Mouse (Mus musculus) CH12.LX (cell line): ENCODE results near the gene Nfix. TPM values are rescaled to one million over a fixed set of nuclear protein-coding genes. Genes with fewer than 3 reads are reported as not detected.

Experiments
- DNase-seq: peaks from one replicate; pipeline ENCODE4 v3.0.0-alpha.2; 2013; ENCODE audit errors: extremely low read depth
- H3K27ac ChIP-seq: 2 replicates; pipeline ENCODE4 v1.5.1; 2012; ENCODE audit warnings: low read depth, mild to moderate bottlenecking, control low read depth, moderate library complexity; ENCODE audit not compliant: insufficient read depth
- H3K27me3 ChIP-seq: replicated peaks from 2 replicates; pipeline ENCODE3; 2012; ENCODE audit warnings: inconsistent platforms
- H3K36me3 ChIP-seq, 2 experiments: replicated peaks in 1 of 2; 2 replicates each; pipeline versions ENCODE3 to v1.6.1; 2012; ENCODE audit warnings: inconsistent platforms in 1 of 2, low read length in 1 of 2, mild to moderate bottlenecking in 1 of 2, mixed read lengths in 1 of 2, moderate library complexity in 1 of 2; ENCODE audit not compliant: control insufficient read depth in 1 of 2, insufficient read depth in 1 of 2
- H3K4me1 ChIP-seq, 2 experiments: 2 replicates each; pipeline ENCODE4 v1.6.1; 2012; ENCODE audit warnings: inconsistent platforms in 1 of 2, moderate library complexity in 1 of 2; ENCODE audit not compliant: insufficient read depth in 2 of 2, control insufficient read depth in 1 of 2
- H3K4me2 ChIP-seq: 2 replicates; pipeline ENCODE4 v1.6.1; 2012; ENCODE audit warnings: low read depth, mild to moderate bottlenecking, control low read depth; ENCODE audit not compliant: poor library complexity, insufficient read depth, severe bottlenecking
- H3K4me3 ChIP-seq, 3 experiments: fragments of 150-350 bp in 1 of 3; sonication (generic) in 1 of 3; replicated peaks in 1 of 3; 2 replicates each; pipeline versions ENCODE3 to v1.5.1; 2011 to 2012; ENCODE audit warnings: low read depth in 2 of 3, low read length in 2 of 3, mild to moderate bottlenecking in 2 of 3, moderate library complexity in 2 of 3, control low read depth in 1 of 3, improper control_type of control experiment in 1 of 3, inconsistent platforms in 1 of 3, mixed read lengths in 1 of 3; ENCODE audit not compliant: poor library complexity in 1 of 3
- H3K79me2 ChIP-seq: replicated peaks from 2 replicates; pipeline ENCODE4 v1.6.1; 2012; ENCODE audit warnings: mild to moderate bottlenecking, moderate library complexity; ENCODE audit not compliant: control insufficient read depth, poor library complexity, insufficient read depth, severe bottlenecking; ENCODE audit errors: extremely low read depth
- H3K9ac ChIP-seq: 2 replicates; pipeline ENCODE4 v1.6.1; 2012; ENCODE audit warnings: low read depth, mild to moderate bottlenecking, control low read depth, moderate library complexity; ENCODE audit not compliant: insufficient read depth
- H3K9me3 ChIP-seq: replicated peaks from 2 replicates; pipeline ENCODE3; 2012; ENCODE audit warnings: low read length, inconsistent platforms, mixed read lengths
- BHLHE40 ChIP-seq: IDR thresholded peaks from 2 replicates; pipeline ENCODE4 v1.6.1; 2011; ENCODE audit warnings: mild to moderate bottlenecking, low read depth, low read length, improper control_type of control experiment
- CHD1 ChIP-seq: IDR thresholded peaks from 2 replicates; pipeline ENCODE4 v1.6.1; 2012; ENCODE audit warnings: low read depth, low read length, improper control_type of control experiment, inconsistent platforms
- CHD2 ChIP-seq: IDR thresholded peaks from 2 replicates; pipeline ENCODE4 v1.6.1; 2011; ENCODE audit warnings: low read length, improper control_type of control experiment
- CTCF ChIP-seq, 2 experiments: IDR thresholded peaks in 1 of 2; conservative IDR thresholded peaks in 1 of 2; 2 replicates each; pipeline ENCODE4 v1.5.1; 2011 to 2012; ENCODE audit warnings: low read depth in 2 of 2, low read length in 2 of 2, improper control_type of control experiment in 1 of 2, inconsistent platforms in 1 of 2, mild to moderate bottlenecking in 1 of 2, moderate library complexity in 1 of 2
- E2F4 ChIP-seq: IDR thresholded peaks from 2 replicates; pipeline ENCODE4 v1.6.1; 2011; ENCODE audit warnings: low read depth, low read length, improper control_type of control experiment; ENCODE audit not compliant: insufficient replicate concordance
- ELF1 ChIP-seq: IDR thresholded peaks from 2 replicates; pipeline ENCODE4 v1.6.1; 2014; ENCODE audit warnings: low read depth, mild to moderate bottlenecking, inconsistent platforms, low read length, improper control_type of control experiment
- EP300 ChIP-seq: IDR thresholded peaks from 2 replicates; pipeline ENCODE4 v1.6.1; 2011; ENCODE audit warnings: low read length, improper control_type of control experiment
- ETS1 ChIP-seq: conservative IDR thresholded peaks from 2 replicates; pipeline ENCODE4 v1.6.1; 2012; ENCODE audit warnings: low read depth, mild to moderate bottlenecking, inconsistent platforms, low read length, improper control_type of control experiment, moderate library complexity
- GABPA ChIP-seq: IDR thresholded peaks from 2 replicates; pipeline ENCODE4 v1.6.1; 2012; ENCODE audit warnings: low read depth, low read length, improper control_type of control experiment, inconsistent platforms; ENCODE audit not compliant: insufficient replicate concordance
- HCFC1 ChIP-seq: IDR thresholded peaks from 2 replicates; pipeline ENCODE4 v1.6.1; 2012; ENCODE audit warnings: low read depth, mild to moderate bottlenecking, inconsistent platforms, low read length, improper control_type of control experiment
- IRF4 ChIP-seq: IDR thresholded peaks from 2 replicates; pipeline ENCODE4 v1.6.1; 2014; ENCODE audit warnings: low read depth, mild to moderate bottlenecking, inconsistent platforms, low read length, improper control_type of control experiment
- JUN ChIP-seq: IDR thresholded peaks from 2 replicates; pipeline ENCODE4 v1.6.1; 2011; ENCODE audit warnings: low read depth, mild to moderate bottlenecking, low read length, improper control_type of control experiment, moderate library complexity; ENCODE audit not compliant: insufficient read depth
- JUND ChIP-seq: conservative IDR thresholded peaks from 2 replicates; pipeline ENCODE4 v1.6.1; 2011; ENCODE audit warnings: low read depth, low read length, improper control_type of control experiment
- KAT2A ChIP-seq: IDR thresholded peaks from 2 replicates; pipeline ENCODE4 v1.6.1; 2012; ENCODE audit warnings: low read length, improper control_type of control experiment, inconsistent platforms; ENCODE audit not compliant: insufficient replicate concordance
- MAFK ChIP-seq: IDR thresholded peaks from 2 replicates; pipeline ENCODE4 v1.6.1; 2011; ENCODE audit warnings: low read length, improper control_type of control experiment; ENCODE audit not compliant: insufficient replicate concordance
- MAX ChIP-seq: IDR thresholded peaks from 2 replicates; pipeline ENCODE4 v1.6.1; 2011; ENCODE audit warnings: low read length, improper control_type of control experiment
- MAZ ChIP-seq: IDR thresholded peaks from 2 replicates; pipeline ENCODE4 v1.6.1; 2012; ENCODE audit warnings: low read depth, mild to moderate bottlenecking, inconsistent platforms, low read length, improper control_type of control experiment, moderate library complexity
- MEF2A ChIP-seq: IDR thresholded peaks from 2 replicates; pipeline ENCODE4 v1.6.1; 2014; ENCODE audit warnings: low read depth, mild to moderate bottlenecking, inconsistent platforms, low read length, improper control_type of control experiment, borderline replicate concordance
- MXI1 ChIP-seq: IDR thresholded peaks from 2 replicates; pipeline ENCODE4 v1.6.1; 2011; ENCODE audit warnings: mild to moderate bottlenecking, low read depth, low read length, improper control_type of control experiment
- MYC ChIP-seq: IDR thresholded peaks from 2 replicates; pipeline ENCODE4 v1.6.1; 2011; ENCODE audit warnings: low read depth, mild to moderate bottlenecking, improper control_type of control experiment, low read length
- NELFE ChIP-seq: IDR thresholded peaks from 2 replicates; pipeline ENCODE4 v1.6.1; 2011; ENCODE audit warnings: low read depth, low read length, improper control_type of control experiment
- NRF1 ChIP-seq: IDR thresholded peaks from 2 replicates; pipeline ENCODE4 v1.6.1; 2014; ENCODE audit warnings: low read depth, mild to moderate bottlenecking, inconsistent platforms, low read length, improper control_type of control experiment, moderate library complexity
- PAX5 ChIP-seq: IDR thresholded peaks from 2 replicates; pipeline ENCODE4 v1.6.1; 2012; ENCODE audit warnings: low read length, inconsistent platforms, mixed read lengths
- POLR2A ChIP-seq: IDR thresholded peaks from 2 replicates; pipeline ENCODE4 v1.6.1; 2011; ENCODE audit warnings: low read depth, mild to moderate bottlenecking, improper control_type of control experiment, low read length
- POLR2AphosphoS2 ChIP-seq: IDR thresholded peaks from 2 replicates; pipeline ENCODE4 v1.6.1; 2011; ENCODE audit warnings: low read depth, low read length, improper control_type of control experiment
- RAD21 ChIP-seq: IDR thresholded peaks from 2 replicates; pipeline ENCODE4 v1.6.1; 2011; ENCODE audit warnings: low read depth, mild to moderate bottlenecking, low read length, improper control_type of control experiment, moderate library complexity
- RCOR1 ChIP-seq: conservative IDR thresholded peaks from 2 replicates; pipeline ENCODE4 v1.6.1; 2012; ENCODE audit warnings: low read depth, mild to moderate bottlenecking, inconsistent platforms, low read length, improper control_type of control experiment
- SIN3A ChIP-seq: IDR thresholded peaks from 2 replicates; pipeline ENCODE4 v1.6.1; 2012; ENCODE audit warnings: low read length, improper control_type of control experiment, inconsistent platforms
- SMC3 ChIP-seq: IDR thresholded peaks from 2 replicates; pipeline ENCODE4 v1.6.1; 2011; ENCODE audit warnings: low read depth, low read length, improper control_type of control experiment
- TBP ChIP-seq: conservative IDR thresholded peaks from 2 replicates; pipeline ENCODE4 v1.6.1; 2011; ENCODE audit warnings: low read depth, low read length, improper control_type of control experiment
- TCF12 ChIP-seq: IDR thresholded peaks from 2 replicates; pipeline ENCODE4 v1.6.1; 2014; ENCODE audit warnings: low read depth, mild to moderate bottlenecking, inconsistent platforms, low read length, improper control_type of control experiment
- UBTF ChIP-seq: IDR thresholded peaks from 2 replicates; pipeline ENCODE4 v1.6.1; 2012; ENCODE audit warnings: low read depth, mild to moderate bottlenecking, inconsistent platforms, low read length, improper control_type of control experiment, moderate library complexity
- USF1 ChIP-seq: IDR thresholded peaks from 2 replicates; pipeline ENCODE4 v1.6.1; 2014; ENCODE audit warnings: low read depth, mild to moderate bottlenecking, inconsistent platforms, low read length, improper control_type of control experiment
- USF2 ChIP-seq: conservative IDR thresholded peaks from 2 replicates; pipeline ENCODE4 v1.6.1; 2011; ENCODE audit warnings: low read depth, low read length, improper control_type of control experiment
- ZC3H11A ChIP-seq: IDR thresholded peaks from 2 replicates; pipeline ENCODE4 v1.6.1; 2012; ENCODE audit warnings: low read depth, mild to moderate bottlenecking, inconsistent platforms, low read length, improper control_type of control experiment
- ZKSCAN1 ChIP-seq: IDR thresholded peaks from 2 replicates; pipeline ENCODE4 v1.6.1; 2012; ENCODE audit warnings: low read depth, inconsistent platforms, low read length, improper control_type of control experiment, borderline replicate concordance
- ZMIZ1 ChIP-seq: IDR thresholded peaks from 2 replicates; pipeline ENCODE4 v1.6.1; 2012; ENCODE audit warnings: low read depth, mild to moderate bottlenecking, inconsistent platforms, low read length, improper control_type of control experiment
- ZNF384 ChIP-seq: IDR thresholded peaks from 2 replicates; pipeline ENCODE4 v1.6.1; 2012; ENCODE audit warnings: low read depth, low read length, improper control_type of control experiment, inconsistent platforms
- dilution Hi-C: fragments of 300-500 bp; cut with MboI; formaldehyde crosslinking; loops from 2 replicates; pipeline ENCODE4 v1.14.3; 2020; ENCODE audit warnings: low sequenced_read_pairs; ENCODE audit not compliant: extremely low pct_unique_long_range_greater_than_20kb, extremely low pct_ligation_motif_present
- in situ Hi-C: fragments of 300-500 bp; cut with MboI; formaldehyde crosslinking; loops from 3 replicates; pipeline ENCODE4 v1.14.3; 2019; ENCODE audit warnings: low sequenced_read_pairs, low pct_ligation_motif_present, low pct_unique_long_range_greater_than_20kb, mixed read lengths
- polyA plus RNA-seq: library from polyadenylated mRNA; unstranded; fragments of >175 nt; gene quantifications from 2 replicates; pipeline ENCODE4 v1.2.1, GENCODE M21; 2012; ENCODE audit warnings: low read depth; ENCODE audit not compliant: insufficient read length
- total RNA-seq, 2 experiments: library from RNA; depleted of rRNA; stranded (reverse); fragments of 300-350 nt in 1 of 2; fragments of >200 nt in 1 of 2; gene quantifications; 2 replicates each; pipeline ENCODE4 v1.2.3; 2012 to 2014

Gene Nfix
- total and polyA plus RNA-seq, 3 experiments, result 0.09 to 10.5 (median 1.1) TPM

DNA sequence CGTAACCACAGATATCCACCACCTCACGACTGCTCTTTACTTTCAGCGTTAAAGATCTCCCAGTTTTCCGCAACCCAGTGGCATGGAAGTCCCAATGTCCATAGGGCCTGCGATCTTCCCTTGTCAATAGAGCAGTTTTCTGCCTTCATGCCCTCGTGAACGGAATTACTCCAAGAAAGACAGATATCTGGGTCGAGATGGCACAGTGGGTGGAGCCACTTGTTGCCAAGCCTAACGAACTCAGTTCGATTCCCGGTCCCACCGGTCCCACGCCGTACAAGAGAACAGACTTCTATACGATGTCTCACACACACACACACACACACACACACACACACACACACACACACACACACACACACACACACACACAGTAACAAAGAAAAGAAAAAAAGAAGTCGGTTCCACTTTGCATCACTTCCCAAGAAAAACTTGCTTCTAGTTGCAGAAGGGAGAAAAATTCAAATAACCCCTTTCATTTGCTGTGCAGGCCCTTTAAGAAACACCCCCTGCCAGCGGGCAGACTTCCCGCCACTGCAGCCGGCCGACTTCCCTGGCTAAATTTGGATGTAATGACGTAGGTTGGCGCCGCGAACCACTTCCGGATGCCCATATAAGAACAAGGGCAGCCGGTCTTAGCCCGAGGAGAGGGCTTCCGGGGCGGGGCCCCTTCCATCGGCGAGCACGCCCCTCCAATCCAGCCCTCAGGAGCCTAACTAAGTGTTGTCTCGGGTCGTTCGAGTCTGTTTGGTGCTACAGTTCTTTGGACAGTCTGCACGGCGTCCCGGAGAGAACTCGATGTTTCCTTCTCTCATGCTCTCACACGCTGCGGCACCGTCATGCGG, 136.4 kb downstream of the Nfix start:
- Histone ChIP-seq H3K27ac (peak overlapping the region; percentile 98), H3K4me3 (peak overlapping the region; percentile 73 to 82 (median 80)), H3K9me3 (no peaks in the 10 kb centered on the region), H3K27me3 (no peaks in the 10 kb centered on the region), H3K4me1 (peaks cover 3 to 41% of the 10 kb centered on the region in 2 experiments; a peak in 2 of 4 replicates), H3K36me3 (peaks cover 6 to 17% of the 10 kb centered on the region in 2 experiments), H3K79me2 (peaks cover 23% of the 10 kb centered on the region), H3K4me2 (peak overlapping the region; percentile 72), H3K9ac (peak overlapping the region; percentile 75)
- in situ Hi-C loops, result no loop called here
- TF ChIP-seq TBP, result peak; percentile 87
- TF ChIP-seq EP300, result no peak; the same call in 1 of the 2 replicates
- peak; percentile 85; the same call in 1 of the 2 replicates for TF ChIP-seq MYC
- TF ChIP-seq RAD21, result no peak
- TF ChIP-seq KAT2A, result peak; percentile 97
- 0 out of 2 replicates have a peak, but pooled peaks have one; percentile 13 for TF ChIP-seq JUN
- peak; percentile 63 for TF ChIP-seq CHD2
- TF ChIP-seq RCOR1, result no peak
- no peak for TF ChIP-seq CTCF (conservative IDR thresholded peaks at IDR 0.05 in 1 of 2, IDR thresholded peaks at IDR 0.05 in 1 of 2; ENCODE audit: low read depth in 2 of 2, low read length in 2 of 2)
- TF ChIP-seq MAZ, result no peak; the same call in 1 of the 2 replicates
- no peak for TF ChIP-seq USF2
- peak; percentile 84; the same call in 1 of the 2 replicates for TF ChIP-seq MXI1
- peak; percentile 85 for TF ChIP-seq ELF1
- no peak; the same call in 1 of the 2 replicates for TF ChIP-seq SIN3A
- peak; percentile 52; the same call in 1 of the 2 replicates for TF ChIP-seq IRF4
- TF ChIP-seq MEF2A, result peak; percentile 100
- TF ChIP-seq ZKSCAN1, result no peak
- no peak for TF ChIP-seq ZC3H11A
- TF ChIP-seq UBTF, result 0 out of 2 replicates have a peak, but pooled peaks have one; percentile 40
- peak; percentile 67 for TF ChIP-seq HCFC1
- TF ChIP-seq MAX, result peak; percentile 37; the same call in 1 of the 2 replicates
- TF ChIP-seq NELFE, result peak; percentile 76
- TF ChIP-seq ZMIZ1, result peak; percentile 87
- TF ChIP-seq JUND, result no peak
- TF ChIP-seq POLR2AphosphoS2, result no peak
- TF ChIP-seq USF1, result no peak
- peak; percentile 98 for TF ChIP-seq E2F4
- TF ChIP-seq TCF12, result peak; percentile 89
- TF ChIP-seq SMC3, result no peak
- TF ChIP-seq PAX5, result no peak
- no peak for TF ChIP-seq MAFK
- peak; percentile 83 for TF ChIP-seq POLR2A
- no peak for TF ChIP-seq GABPA
- peak; percentile 96 for TF ChIP-seq ETS1
- peak; percentile 88 for TF ChIP-seq ZNF384
- 0 out of 2 replicates have a peak, but pooled peaks have one; percentile 5 for TF ChIP-seq NRF1
- TF ChIP-seq CHD1, result no peak; the same call in 1 of the 2 replicates
- TF ChIP-seq BHLHE40, result peak; percentile 79
- dilution Hi-C loops, result no loop called here
- peak; percentile 98 for DNase-seq
